Mouse (Mus musculus) CH12.LX (cell line): ENCODE data around the gene Olfr1357.

ENCODE experiments used
- CTCF ChIP-seq, 2 experiments: IDR thresholded peaks in 1 of 2; conservative IDR thresholded peaks in 1 of 2; 2 replicates each; pipeline ENCODE4 v1.5.1; 2011 to 2012; ENCODE audit warnings: low read depth in 2 of 2, low read length in 2 of 2, improper control_type of control experiment in 1 of 2, inconsistent platforms in 1 of 2, mild to moderate bottlenecking in 1 of 2, moderate library complexity in 1 of 2
- E2F4 ChIP-seq: IDR thresholded peaks from 2 replicates; pipeline ENCODE4 v1.6.1; 2011; ENCODE audit warnings: low read depth, low read length, improper control_type of control experiment; ENCODE audit not compliant: insufficient replicate concordance
- EP300 ChIP-seq: IDR thresholded peaks from 2 replicates; pipeline ENCODE4 v1.6.1; 2011; ENCODE audit warnings: low read length, improper control_type of control experiment
- ETS1 ChIP-seq: conservative IDR thresholded peaks from 2 replicates; pipeline ENCODE4 v1.6.1; 2012; ENCODE audit warnings: low read depth, mild to moderate bottlenecking, inconsistent platforms, low read length, improper control_type of control experiment, moderate library complexity
- MAZ ChIP-seq: IDR thresholded peaks from 2 replicates; pipeline ENCODE4 v1.6.1; 2012; ENCODE audit warnings: low read depth, mild to moderate bottlenecking, inconsistent platforms, low read length, improper control_type of control experiment, moderate library complexity
- NRF1 ChIP-seq: IDR thresholded peaks from 2 replicates; pipeline ENCODE4 v1.6.1; 2014; ENCODE audit warnings: low read depth, mild to moderate bottlenecking, inconsistent platforms, low read length, improper control_type of control experiment, moderate library complexity
- PAX5 ChIP-seq: IDR thresholded peaks from 2 replicates; pipeline ENCODE4 v1.6.1; 2012; ENCODE audit warnings: low read length, inconsistent platforms, mixed read lengths
- ZMIZ1 ChIP-seq: IDR thresholded peaks from 2 replicates; pipeline ENCODE4 v1.6.1; 2012; ENCODE audit warnings: low read depth, mild to moderate bottlenecking, inconsistent platforms, low read length, improper control_type of control experiment
- ZNF384 ChIP-seq: IDR thresholded peaks from 2 replicates; pipeline ENCODE4 v1.6.1; 2012; ENCODE audit warnings: low read depth, low read length, improper control_type of control experiment, inconsistent platforms

DNA sequence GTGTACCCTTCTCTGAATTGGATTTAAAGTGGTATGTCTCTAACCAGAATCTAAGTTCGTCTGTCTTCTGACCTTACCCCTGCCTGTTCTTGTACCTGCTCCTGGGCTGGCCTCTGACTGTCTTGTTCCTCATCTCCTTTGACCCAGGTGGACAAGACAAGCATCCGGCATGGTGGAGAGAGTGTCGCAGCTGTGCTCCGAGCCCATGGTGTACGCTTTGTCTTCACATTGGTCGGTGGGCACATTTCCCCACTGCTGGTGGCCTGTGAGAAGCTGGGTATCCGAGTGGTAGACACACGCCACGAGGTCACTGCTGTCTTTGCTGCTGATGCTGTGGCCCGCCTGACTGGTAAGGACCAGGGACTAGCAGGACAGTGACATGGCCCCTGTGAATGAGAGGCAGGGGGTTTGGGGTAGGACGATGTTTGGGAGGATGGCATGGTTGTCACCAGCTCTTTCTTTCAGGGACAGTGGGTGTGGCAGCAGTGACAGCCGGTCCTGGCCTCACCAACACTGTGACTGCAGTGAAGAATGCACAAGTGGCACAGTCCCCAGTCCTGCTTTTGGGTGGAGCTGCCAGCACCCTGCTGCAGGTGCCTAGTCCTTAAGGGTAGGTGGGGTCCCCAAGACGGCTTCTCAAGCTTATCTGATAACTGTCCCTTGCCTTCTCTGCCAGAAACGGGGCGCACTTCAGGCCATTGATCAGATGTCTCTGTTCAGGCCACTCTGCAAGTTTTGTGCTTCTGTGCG is 41.3 kb downstream of the Olfr1357 start:
- TF ChIP-seq MAZ (no peak), ZNF384 (no peak), CTCF (conservative IDR thresholded peaks at IDR 0.05 in 1 of 2, IDR thresholded peaks at IDR 0.05 in 1 of 2; ENCODE audit: low read depth in 2 of 2, low read length in 2 of 2) (no peak), ETS1 (no peak), EP300 (no peak), NRF1 (no peak), ZMIZ1 (no peak), E2F4 (no peak), PAX5 (no peak)
